Mouse (Mus musculus): Measurements from ENCODE around the gene Spry2.
A peak's percentile ranks its signal among the peaks of the same experiment; 100 is the strongest.

Spry2 gene

DNA sequence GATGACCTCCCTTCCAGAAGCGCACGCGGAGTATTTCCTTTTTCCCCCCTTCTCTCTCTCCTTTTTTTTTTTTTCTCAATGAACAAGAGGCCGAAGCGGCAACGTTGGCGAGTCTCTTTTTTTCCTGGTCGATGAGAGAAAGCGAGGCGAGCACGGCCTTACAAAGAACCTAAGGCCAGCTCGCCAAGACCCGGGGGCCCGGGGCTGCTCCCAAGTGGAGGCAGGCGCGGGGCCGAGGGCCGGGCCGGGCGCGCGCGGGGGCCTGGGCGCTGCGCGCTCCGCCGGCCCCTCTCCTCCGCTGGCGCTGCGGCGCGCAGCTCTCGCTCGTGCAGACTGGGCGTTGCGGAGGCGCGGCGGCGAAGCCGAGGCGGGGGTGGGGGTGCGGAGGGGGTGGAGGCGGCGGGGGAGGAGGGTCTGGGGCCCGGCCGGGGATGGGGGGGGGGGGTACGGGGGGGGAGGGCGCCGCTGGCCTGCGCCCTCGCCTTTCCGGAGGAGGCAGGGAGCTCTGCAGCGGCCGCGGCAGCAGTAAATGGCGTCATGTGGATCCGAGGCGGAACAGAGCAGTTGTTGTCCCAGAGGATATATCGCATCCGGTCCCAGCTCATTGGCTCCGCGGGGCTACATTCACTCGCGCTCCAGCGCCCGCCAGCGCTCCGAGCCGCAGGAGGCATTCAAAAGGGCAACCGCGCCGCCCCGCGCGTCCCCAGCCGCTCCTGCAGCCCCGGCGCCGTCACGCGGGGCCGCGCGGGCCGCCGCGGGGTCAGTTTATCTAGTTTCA lies at the start of gene Spry2:
Spry2 (minus strand) TSS at position 29 of the 778 bp plus-strand sequence.
- peak; percentile 81 for DNase-seq

DNA sequence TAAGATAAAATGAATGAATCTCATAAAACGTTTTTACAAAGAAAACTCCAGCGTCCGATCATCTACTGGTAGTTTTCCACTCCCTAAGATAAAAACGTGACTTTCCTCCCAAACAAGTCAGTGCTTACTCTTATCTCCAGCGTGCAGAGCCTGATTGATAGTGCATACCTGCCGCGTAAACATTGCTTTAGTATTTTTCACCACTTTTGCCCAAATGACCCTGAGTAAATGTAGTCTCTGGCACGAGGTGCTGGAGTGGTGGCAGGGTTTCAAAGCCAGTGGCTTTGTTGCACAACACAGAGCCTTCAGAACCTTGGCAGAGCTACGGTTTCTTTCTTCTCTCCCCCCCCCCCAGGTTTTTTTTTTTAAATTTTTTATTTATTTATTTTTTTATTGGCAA lies 44.7 kb upstream of the Spry2 start:
- no peak for DNase-seq

- no peak for DNase-seq
These were observed 30.1 kb upstream of the Spry2 start for GRCm38 (mm10) chr14:105926726-105927125.

DNA sequence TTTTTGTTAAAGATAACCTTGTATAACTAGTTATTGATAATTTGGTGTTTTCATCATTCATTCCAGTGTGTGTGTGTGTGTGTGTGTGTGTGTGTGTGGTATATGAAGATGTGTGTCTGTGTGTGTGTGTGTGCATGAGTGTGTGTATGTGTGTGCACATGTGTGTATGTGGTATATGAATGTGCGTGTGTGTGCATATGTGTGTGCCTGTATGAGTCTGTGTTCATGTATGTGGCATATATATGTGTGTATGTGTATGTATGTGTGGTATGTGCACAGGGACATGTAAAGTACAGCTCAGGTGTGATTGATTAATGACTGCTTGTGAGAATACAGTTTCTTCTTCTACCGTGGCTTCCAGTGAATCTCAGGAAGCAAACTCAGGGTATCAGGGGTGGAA lies 28.7 kb upstream of the Spry2 start:
- DNase-seq, result no peak

DNA sequence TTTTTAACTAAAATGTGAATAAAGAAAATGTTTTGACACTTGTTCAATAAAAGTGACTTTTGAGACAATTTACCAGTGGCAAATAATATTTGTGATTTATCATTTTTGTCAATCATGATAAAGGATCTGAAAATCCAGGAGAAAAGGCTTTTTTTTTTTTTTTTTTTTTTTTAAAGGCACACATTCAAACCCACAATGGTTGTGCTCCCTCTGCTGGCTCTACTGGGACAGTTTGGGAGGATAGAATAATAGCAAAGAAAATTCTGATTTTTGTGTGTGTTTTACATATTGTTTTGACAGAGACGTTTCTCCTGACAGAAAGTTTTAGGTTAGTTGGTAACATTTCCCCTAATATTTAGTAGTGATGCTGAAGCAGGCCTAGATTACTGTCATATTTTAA lies 28.1 kb upstream of the Spry2 start:
- DNase-seq, result peak; percentile 57

GRCm38 (mm10) chr14:105922874-105923273 lies 26.3 kb upstream of the Spry2 start:
- no peak for DNase-seq

DNA sequence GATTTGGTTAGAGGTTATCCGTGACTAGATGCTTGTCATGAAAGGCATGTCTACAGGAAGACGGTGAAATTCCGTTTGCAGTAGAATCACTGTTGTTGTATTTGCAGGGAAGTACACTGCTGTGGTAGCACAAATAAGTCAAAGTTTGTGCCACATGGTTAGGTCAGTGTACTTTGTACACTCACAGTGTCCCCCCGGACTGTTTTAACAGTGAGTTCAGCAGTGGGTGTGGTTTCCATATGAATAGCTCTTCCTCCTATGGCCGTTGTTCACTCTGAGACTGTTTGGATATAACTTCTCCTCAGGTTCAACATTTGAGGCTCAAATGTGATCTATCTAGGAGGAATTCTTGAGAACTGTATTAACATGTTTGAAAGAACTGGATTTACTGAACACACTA lies 25.8 kb upstream of the Spry2 start:
- no peak for DNase-seq

DNA sequence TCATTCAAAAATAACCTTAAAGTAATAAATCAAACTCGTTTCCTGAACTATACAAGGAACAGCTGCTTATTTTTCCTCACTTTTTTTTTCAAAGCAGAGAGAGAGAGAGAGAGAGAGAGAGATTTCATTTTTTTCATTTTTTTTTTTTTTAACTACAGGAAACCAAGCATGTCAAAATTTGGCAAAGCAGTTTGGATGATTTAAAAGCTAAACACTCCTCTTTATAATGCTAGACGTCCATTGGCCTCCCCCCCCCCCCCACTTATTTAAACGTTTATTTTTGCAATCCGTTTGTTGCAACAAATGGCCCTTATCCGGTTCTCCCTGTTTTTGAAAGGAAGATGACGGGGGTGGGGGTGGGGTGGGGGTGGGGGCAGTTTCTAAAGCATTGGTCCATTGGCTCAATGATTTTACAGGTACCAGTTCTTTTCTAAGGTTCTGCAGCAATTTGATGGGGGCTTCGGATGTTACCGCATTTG lies 24.6 kb upstream of the Spry2 start:
- DNase-seq, result no peak

- DNase-seq, result no peak
These were observed 24.0 kb upstream of the Spry2 start for GRCm38 (mm10) chr14:105920395-105921216.

DNA sequence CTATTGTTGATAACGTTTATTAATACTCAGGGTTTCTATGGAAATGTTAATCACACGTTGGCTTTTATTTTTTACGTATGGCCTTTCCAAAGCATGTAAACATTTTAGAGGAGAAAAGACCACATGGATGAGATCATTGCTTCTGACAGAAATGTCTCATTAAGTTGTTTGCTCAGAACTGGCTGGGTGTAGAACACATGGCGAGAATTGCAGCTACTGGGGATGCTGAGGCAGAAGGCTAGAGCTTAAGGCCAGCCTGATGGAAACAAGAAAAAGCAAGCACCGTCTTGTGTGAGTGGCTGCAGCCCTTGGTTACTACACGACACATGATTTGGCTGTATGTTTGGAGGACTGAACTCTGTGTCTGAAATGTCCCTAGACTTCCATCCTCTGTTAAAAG lies 10.6 kb upstream of the Spry2 start:
- no peak for DNase-seq

GRCm38 (mm10) chr14:105905935-105906334 lies 9.3 kb upstream of the Spry2 start:
- no peak for DNase-seq

- no peak for DNase-seq
These were observed 8.9 kb upstream of the Spry2 start for GRCm38 (mm10) chr14:105905509-105905908.

GRCm38 (mm10) chr14:105902807-105903206 lies 6.2 kb upstream of the Spry2 start:
- peak; percentile 30 for DNase-seq

DNA sequence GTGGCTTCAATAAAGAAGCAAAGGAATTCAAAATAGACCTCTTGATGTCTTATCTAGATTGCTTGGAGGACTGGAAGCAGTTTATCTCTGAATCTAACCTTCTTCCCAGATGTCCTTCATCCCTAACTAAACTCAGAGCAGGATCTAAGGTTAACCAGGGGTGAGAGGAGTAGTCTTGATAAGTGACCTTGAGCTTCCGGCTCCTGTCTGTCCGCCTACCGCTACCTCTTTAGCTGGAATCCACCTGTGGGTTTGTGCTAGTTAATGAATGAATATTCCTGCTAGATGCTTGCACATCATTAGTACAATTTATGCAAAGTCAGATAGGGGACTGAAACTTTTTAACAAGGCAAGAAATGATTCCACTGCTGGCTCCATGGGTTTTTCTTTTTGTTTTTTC lies 4.2 kb upstream of the Spry2 start:
- DNase-seq, result no peak

DNA sequence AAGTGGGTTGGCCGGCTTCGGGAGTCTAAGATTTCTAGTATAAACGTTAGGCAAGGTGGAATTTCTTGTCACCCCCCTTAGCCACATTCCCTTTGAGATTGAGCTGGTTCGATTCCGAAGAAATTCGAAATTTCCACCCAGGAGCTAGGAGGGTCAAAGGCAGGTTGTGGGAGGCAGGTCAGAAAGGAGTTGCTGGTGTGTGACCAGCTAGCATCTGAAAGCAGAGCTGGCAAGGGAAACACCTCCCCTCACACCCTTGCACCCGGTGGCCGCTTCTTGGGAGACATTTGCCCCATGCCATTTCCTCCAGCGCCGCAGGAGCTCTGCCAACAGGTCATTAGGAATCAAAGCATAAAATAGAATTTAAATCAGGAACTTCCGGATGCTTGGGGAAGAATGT lies 2.5 kb upstream of the Spry2 start:
- peak; percentile 22 for DNase-seq

GRCm38 (mm10) chr14:105898266-105899111 lies 1.9 kb upstream of the Spry2 start:
- DNase-seq, result peak; percentile 90

DNA sequence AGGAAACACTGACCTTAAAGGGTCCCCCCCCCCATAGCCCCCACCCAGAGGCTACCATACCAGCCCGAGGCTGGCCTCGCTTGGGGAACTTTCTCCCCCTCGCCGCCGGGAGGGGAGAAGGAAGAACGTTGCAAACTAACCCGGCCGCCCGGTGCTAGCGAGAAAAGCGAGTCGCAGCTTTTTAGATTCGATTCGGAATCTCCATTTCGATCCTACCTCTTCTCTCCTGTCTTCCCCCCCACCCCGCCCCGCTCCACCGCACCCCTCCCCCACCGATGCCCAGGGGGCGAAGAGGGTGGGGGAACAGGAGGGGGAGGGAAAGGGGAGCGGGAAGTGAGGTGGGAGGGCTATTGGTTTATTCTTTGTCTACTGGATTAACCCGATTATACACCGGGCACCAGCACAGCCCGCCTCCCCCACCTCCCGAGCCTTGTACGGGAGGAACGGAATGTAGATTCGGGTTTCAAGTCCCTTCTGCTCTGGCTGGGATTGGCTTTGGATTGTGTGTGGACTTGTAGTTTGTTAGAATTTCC lies 1.0 kb upstream of the Spry2 start:
- peak; percentile 69 for DNase-seq

- peak; percentile 35 for DNase-seq
These were observed 513 bp downstream of the Spry2 start for GRCm38 (mm10) chr14:105895961-105896651.

- DNase-seq, result peak; percentile 58
These were observed 1.4 kb downstream of the Spry2 start for GRCm38 (mm10) chr14:105894971-105895873.

- DNase-seq, result no peak
These were observed 3.0 kb downstream of the Spry2 start for GRCm38 (mm10) chr14:105893623-105893995.
